Mouse (Mus musculus): ENCODE results near the gene Dst. TPM values are rescaled to one million over a fixed set of nuclear protein-coding genes. Genes with fewer than 3 reads are reported as not detected.

Dst gene
- total and polyA plus RNA-seq, 3 experiments, result 0.08 to 0.60 TPM; not detected in 1

GRCm38 (mm10) chr1:33977832-33978231 lies 69.8 kb downstream of the Dst start:
- no peak overlapping the region for H3K4me3 ChIP-seq (ENCODE audit: control insufficient read depth in 1 of 2, insufficient read depth in 1 of 2, low read depth in 2 of 2, low read length in 2 of 2)
- H3K36me3 ChIP-seq (ENCODE audit: control insufficient read depth in 1 of 2, insufficient read depth in 2 of 2, low read length in 2 of 2), result no peaks in the 10 kb centered on the region
- no peak overlapping the region for H3K27ac ChIP-seq (ENCODE audit: control insufficient read depth, low read depth, low read length)
- DNase-seq (ENCODE audit: low read depth, low spot score), result no peak
- no peaks in the 10 kb centered on the region for H3K27me3 ChIP-seq (ENCODE audit: control insufficient read depth in 1 of 2, insufficient read depth in 2 of 2, low read length in 2 of 2)
- no peaks in the 10 kb centered on the region for H3K4me1 ChIP-seq (ENCODE audit: control insufficient read depth in 1 of 2, insufficient read depth in 2 of 2, low read length in 2 of 2)
- H3K9ac ChIP-seq (ENCODE audit: control insufficient read depth, low read depth, low read length, poor library complexity, severe bottlenecking), result no peak overlapping the region
- TF ChIP-seq KAT2A (conservative IDR thresholded peaks at IDR 0.05; ENCODE audit: low read depth, low read length), result no peak
- H3K79me2 ChIP-seq (ENCODE audit: control insufficient read depth, insufficient read depth, low read length, poor library complexity), result no peaks in the 10 kb centered on the region
- no peaks in the 10 kb centered on the region for H3K9me3 ChIP-seq (replicated peaks; ENCODE audit: insufficient read depth, low read length)

DNA sequence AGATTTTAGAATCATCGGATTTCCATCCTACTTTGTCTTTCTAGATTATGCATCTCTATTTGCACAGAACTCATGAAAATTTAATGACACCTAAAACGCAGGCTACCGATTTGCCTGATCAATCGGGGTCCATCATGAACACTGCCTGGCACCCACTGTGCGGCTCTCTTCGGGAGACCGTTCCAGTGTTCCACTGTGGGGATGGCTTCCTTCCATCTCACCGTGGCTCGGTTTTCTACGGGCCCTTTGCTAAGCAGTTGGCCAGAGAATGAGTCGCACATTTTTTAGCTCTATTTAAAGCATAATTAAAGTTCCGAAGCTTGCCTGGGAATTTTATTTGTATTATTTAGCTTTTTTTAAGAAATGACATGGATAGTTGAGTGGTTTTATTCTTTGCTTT lies 72.4 kb downstream of the Dst start:
- Histone ChIP-seq H3K36me3 (ENCODE audit: control insufficient read depth in 1 of 2, insufficient read depth in 2 of 2, low read length in 2 of 2) (no peaks in the 10 kb centered on the region), H3K27ac (ENCODE audit: control insufficient read depth, low read depth, low read length) (no peak overlapping the region), H3K4me3 (ENCODE audit: control insufficient read depth in 1 of 2, insufficient read depth in 1 of 2, low read depth in 2 of 2, low read length in 2 of 2) (no peak overlapping the region), H3K79me2 (ENCODE audit: control insufficient read depth, insufficient read depth, low read length, poor library complexity) (no peaks in the 10 kb centered on the region), H3K9ac (ENCODE audit: control insufficient read depth, low read depth, low read length, poor library complexity, severe bottlenecking) (no peak overlapping the region), H3K9me3 (replicated peaks; ENCODE audit: insufficient read depth, low read length) (no peaks in the 10 kb centered on the region), H3K27me3 (ENCODE audit: control insufficient read depth in 1 of 2, insufficient read depth in 2 of 2, low read length in 2 of 2) (no peaks in the 10 kb centered on the region), H3K4me1 (ENCODE audit: control insufficient read depth in 1 of 2, insufficient read depth in 2 of 2, low read length in 2 of 2) (no peaks in the 10 kb centered on the region)
- TF ChIP-seq BHLHE40 (IDR thresholded peaks at IDR 0.05; ENCODE audit: borderline replicate concordance, low read depth, low read length) (no peak), ZKSCAN1 (IDR thresholded peaks at IDR 0.05; ENCODE audit: low read depth, low read length) (no peak), HCFC1 (IDR thresholded peaks at IDR 0.05; ENCODE audit: low read depth, low read length) (no peak), MYB (IDR thresholded peaks at IDR 0.05; ENCODE audit: low read depth, low read length) (no peak), ZMIZ1 (IDR thresholded peaks at IDR 0.05; ENCODE audit: low read depth, low read length) (no peak), POLR2AphosphoS5 (IDR thresholded peaks at IDR 0.05; ENCODE audit: borderline replicate concordance, low read depth, low read length) (no peak), CHD2 (IDR thresholded peaks at IDR 0.05; ENCODE audit: low read length) (no peak), CTCF (IDR thresholded peaks at IDR 0.05 in 2 of 3, conservative IDR thresholded peaks at IDR 0.05 in 1 of 3; ENCODE audit: control insufficient read depth in 1 of 3, insufficient read depth in 1 of 3, low read depth in 2 of 3, low read length in 3 of 3, poor library complexity in 1 of 3, severe bottlenecking in 1 of 3) (no peak), MYC (IDR thresholded peaks at IDR 0.05; ENCODE audit: low read depth, low read length) (no peak), MXI1 (IDR thresholded peaks at IDR 0.05; ENCODE audit: low read depth, low read length) (no peak)
- DNase-seq (ENCODE audit: low read depth, low spot score), result no peak

GRCm38 (mm10) chr1:33989643-33990042 lies 81.6 kb downstream of the Dst start:
- no peak overlapping the region for H3K27ac ChIP-seq (ENCODE audit: control insufficient read depth, low read depth, low read length)
- no peaks in the 10 kb centered on the region for H3K27me3 ChIP-seq (ENCODE audit: control insufficient read depth in 1 of 2, insufficient read depth in 2 of 2, low read length in 2 of 2)
- no peak overlapping the region for H3K9ac ChIP-seq (ENCODE audit: control insufficient read depth, low read depth, low read length, poor library complexity, severe bottlenecking)
- H3K4me3 ChIP-seq (ENCODE audit: control insufficient read depth in 1 of 2, insufficient read depth in 1 of 2, low read depth in 2 of 2, low read length in 2 of 2), result no peak overlapping the region
- no peak for TF ChIP-seq NELFE (IDR thresholded peaks at IDR 0.05; ENCODE audit: low read depth, low read length)
- no peak for TF ChIP-seq EP300 (IDR thresholded peaks at IDR 0.05; ENCODE audit: low read depth in 1 of 2, low read length in 2 of 2)
- TF ChIP-seq HCFC1 (IDR thresholded peaks at IDR 0.05; ENCODE audit: low read depth, low read length), result no peak
- no peak for TF ChIP-seq BHLHE40 (IDR thresholded peaks at IDR 0.05; ENCODE audit: borderline replicate concordance, low read depth, low read length)
- TF ChIP-seq JUND (IDR thresholded peaks at IDR 0.05; ENCODE audit: low read depth, low read length), result no peak
- TF ChIP-seq MXI1 (IDR thresholded peaks at IDR 0.05; ENCODE audit: low read depth, low read length), result no peak
- no peak for TF ChIP-seq MYC (IDR thresholded peaks at IDR 0.05; ENCODE audit: low read depth, low read length)
- DNase-seq (ENCODE audit: low read depth, low spot score), result no peak
- no peaks in the 10 kb centered on the region for H3K4me1 ChIP-seq (ENCODE audit: control insufficient read depth in 1 of 2, insufficient read depth in 2 of 2, low read length in 2 of 2)
- H3K36me3 ChIP-seq (ENCODE audit: control insufficient read depth in 1 of 2, insufficient read depth in 2 of 2, low read length in 2 of 2), result no peaks in the 10 kb centered on the region
- H3K79me2 ChIP-seq (ENCODE audit: control insufficient read depth, insufficient read depth, low read length, poor library complexity), result no peaks in the 10 kb centered on the region
- no peaks in the 10 kb centered on the region for H3K9me3 ChIP-seq (replicated peaks; ENCODE audit: insufficient read depth, low read length)

All from MEL (cell line).